Mouse (Mus musculus) bone marrow, adult 2 months (tissue): ENCODE data around the gene Arl2. TPM values are rescaled to one million over a fixed set of nuclear protein-coding genes. Genes with fewer than 3 reads are reported as not detected.
"Not testable (repeated sequence)": the region's sequence is repeated elsewhere in the genome, so short reads cannot be mapped to it uniquely, and the experiment has no call there.

ENCODE experiments used
- H3K27ac ChIP-seq: fragments of 200-500 bp; 2 replicates; pipeline ENCODE4 v1.5.1; 2012; ENCODE audit warnings: low read depth, mild to moderate bottlenecking, control low read depth, inconsistent platforms, low read length; ENCODE audit not compliant: control insufficient read depth, poor library complexity, insufficient read depth
- H3K4me1 ChIP-seq: fragments of 200-500 bp; 2 replicates; pipeline ENCODE4 v1.6.1; 2011; ENCODE audit warnings: low read length; ENCODE audit not compliant: control insufficient read depth, insufficient read depth
- H3K4me3 ChIP-seq: fragments of 200-500 bp; replicated peaks from 2 replicates; pipeline ENCODE3; 2011; ENCODE audit warnings: mild to moderate bottlenecking, low read depth, low read length, control low read depth; ENCODE audit not compliant: control insufficient read depth
- CTCF ChIP-seq: fragments of 200-500 bp; IDR thresholded peaks from 2 replicates; pipeline ENCODE4 v1.5.1; 2011; ENCODE audit warnings: low read length, control low read depth; ENCODE audit not compliant: control insufficient read depth, insufficient read depth
- POLR2A ChIP-seq: fragments of 200-500 bp; IDR thresholded peaks from 2 replicates; pipeline ENCODE4 v1.6.1; 2011; ENCODE audit warnings: low read depth, mild to moderate bottlenecking, control low read depth, low read length, borderline replicate concordance; ENCODE audit not compliant: control insufficient read depth
- WGBS: fragments of 180-500 bp; shearing (Covaris S2); methylation state at CpG from one replicate; pipeline ENCODE4 v1.1.7; 2018; 5-methylcytosine and 5-hydroxymethylcytosine counted together
- polyA plus RNA-seq: library from polyadenylated mRNA; stranded (reverse); fragments of >200 nt; gene quantifications from 2 replicates; pipeline ENCODE4 v1.2.4, GENCODE M21; 2011; ENCODE audit warnings: low replicate concordance; ENCODE audit not compliant: missing spikeins, insufficient read depth, insufficient read length

The Arl2 gene
- polyA plus RNA-seq, 1 experiment, result 20.5 TPM

GRCm38 (mm10) chr19:6157220-6157619 is 15.9 kb upstream of the Arl2 start:
- Histone ChIP-seq H3K4me1 (no peaks in the 10 kb centered on the region), H3K4me3 (no peak overlapping the region), H3K27ac (no peak overlapping the region)
- 4% methylated on average over 6 of the region's 6 CpGs for WGBS
- TF ChIP-seq CTCF, result no peak

GRCm38 (mm10) chr19:6156372-6156771 is 15.0 kb upstream of the Arl2 start:
- H3K4me1 ChIP-seq, result no peaks in the 10 kb centered on the region
- 79% methylated on average over 8 of the region's 8 CpGs for WGBS
- H3K27ac ChIP-seq, result no peak overlapping the region
- H3K4me3 ChIP-seq, result no peak overlapping the region
- TF ChIP-seq CTCF (no peak), POLR2A (no peak)

- TF ChIP-seq POLR2A (no peak), CTCF (no peak)
- no peak overlapping the region for H3K27ac ChIP-seq
- 79% methylated on average over 9 of the region's 9 CpGs for WGBS
- H3K4me1 ChIP-seq, result no peaks in the 10 kb centered on the region
- H3K4me3 ChIP-seq, result no peak overlapping the region
Observed at GRCm38 (mm10) chr19:6155174-6155573, 13.8 kb upstream of the Arl2 start.

GRCm38 (mm10) chr19:6144842-6145241 is 3.5 kb upstream of the Arl2 start:
- Histone ChIP-seq H3K4me3 (no peak overlapping the region), H3K4me1 (no peaks in the 10 kb centered on the region), H3K27ac (no peak overlapping the region)
- 65% methylated on average over 5 of the region's 5 CpGs for WGBS
- TF ChIP-seq POLR2A, result no peak
- no peak for TF ChIP-seq CTCF

GRCm38 (mm10) chr19:6140678-6141393 is 512 bp downstream of the Arl2 start, which contains the start of gene Batf2:
TSS of gene Batf2 (plus strand) at chr19:6140983.
- peak within 1 kb of the TSS; percentile 81 for H3K27ac ChIP-seq
- no peaks in the 10 kb centered on the region for H3K4me1 ChIP-seq
- under 1% methylated on average over 68 of the region's 68 CpGs for WGBS
- peak; percentile 89 for TF ChIP-seq CTCF
- peak; percentile 51; the same call in 1 of the 2 replicates for TF ChIP-seq POLR2A
- peak within 1 kb of the TSS; percentile 77 for H3K4me3 ChIP-seq

- under 1% methylated on average over 16 of the region's 16 CpGs for WGBS
- Histone ChIP-seq H3K4me3 (peak overlapping the region; percentile 77), H3K4me1 (no peaks in the 10 kb centered on the region), H3K27ac (peak overlapping the region; percentile 81)
- TF ChIP-seq CTCF (no peak), POLR2A (no peak)
Observed at GRCm38 (mm10) chr19:6140374-6140677, 1.0 kb downstream of the Arl2 start.

GRCm38 (mm10) chr19:6139701-6140100 is 1.6 kb downstream of the Arl2 start:
- WGBS, result 82% methylated on average over 6 of the region's 6 CpGs
- TF ChIP-seq CTCF (no peak), POLR2A (no peak)
- Histone ChIP-seq H3K4me1 (no peaks in the 10 kb centered on the region), H3K27ac (no peak overlapping the region; the same call in 1 of the 2 replicates), H3K4me3 (peak overlapping the region; percentile 5)

GRCm38 (mm10) chr19:6136397-6136796 is 5.0 kb downstream of the Arl2 start:
- WGBS, result 85% methylated on average over 3 of the region's 3 CpGs
- H3K4me3 ChIP-seq, result no peak overlapping the region
- no peak overlapping the region for H3K27ac ChIP-seq
- TF ChIP-seq CTCF, result no peak
- TF ChIP-seq POLR2A, result no peak
- H3K4me1 ChIP-seq, result peaks cover 6% of the 10 kb centered on the region; the same call in 1 of the 2 replicates

GRCm38 (mm10) chr19:6133197-6133596 is 8.2 kb downstream of the Arl2 start:
- not testable (repeated sequence) for H3K4me3 ChIP-seq, H3K4me1 ChIP-seq, H3K27ac ChIP-seq
- 31% methylated on average over 1 of the region's 1 CpGs for WGBS
